In the genomic region with DNA sequence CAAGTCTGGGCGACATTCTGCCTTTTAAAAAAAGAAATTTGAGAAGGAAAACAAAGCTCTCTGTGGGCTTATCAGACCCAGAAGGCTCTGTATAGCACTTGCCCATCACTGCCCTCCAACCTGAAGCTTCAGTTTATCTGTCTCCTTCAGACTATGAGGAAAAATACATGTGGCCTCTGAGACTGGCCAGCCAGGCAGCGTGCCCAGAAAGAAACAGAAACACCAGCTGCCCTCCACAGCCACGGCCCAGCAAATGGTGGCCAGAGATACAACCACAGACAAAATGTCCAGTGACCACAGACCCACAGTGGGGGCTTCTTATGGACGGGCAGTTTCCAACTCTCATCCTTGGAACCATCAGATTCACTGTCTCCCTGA, we compare ENCODE assay signal across 10 mouse cellular contexts. TPM values are rescaled to one million over a fixed set of nuclear protein-coding genes. Genes with fewer than 3 reads are reported as not detected.
A peak's percentile ranks its signal among the peaks of the same experiment; 100 is the strongest.
DNase-seq lines count a peak whose midpoint lies in the region; ATAC-seq and TF ChIP-seq lines count a peak whose summit lies in the region.
"Had no signal": no experiment of that assay in that cellular context is flagged by ENCODE, and none has a peak within 500 bp of the region (broad histone marks: within the 10 kb centered on the region; RNA-seq: fewer than 3 reads in every experiment).

No protein-coding gene starts in this region.

- peaks cover 19% of the 10 kb centered on the region; the same call in 1 of the 2 replicates for H3K4me1 ChIP-seq in kidney, adult 2 months (ENCODE audit: control insufficient read depth, insufficient read depth, low read length)
- peaks cover 14% of the 10 kb centered on the region for H3K4me1 ChIP-seq in kidney, embryonic 16.5 days (ENCODE audit: insufficient read depth, low read length)
- peaks cover 17% of the 10 kb centered on the region for H3K4me1 ChIP-seq in neural tube, embryonic 15.5 days

- DNase-seq in kidney, adult 2 months: no peak
- DNase-seq in MEL-GATA-1-ER (ENCODE audit: extremely low read depth, low read depth): peak; percentile 60
- no peak for DNase-seq in layer of hippocampus, adult 18-20 months (ENCODE audit: low spot score in 2 of 2)
- DNase-seq in thymus, postnatal 4 days: no peak
- DNase-seq: right cerebral cortex, postnatal 4 days had no signal

- no peak overlapping the region for H3K4me2 ChIP-seq in kidney, embryonic 16.5 days (replicated peaks; ENCODE audit: low read depth, low read length)
- no peak overlapping the region for H3K4me2 ChIP-seq in neural tube, embryonic 15.5 days

- no peak overlapping the region for H3K9ac ChIP-seq in kidney, embryonic 16.5 days (replicated peaks; ENCODE audit: low read length)
- H3K9ac ChIP-seq in neural tube, embryonic 15.5 days (replicated peaks): no peak overlapping the region

- H3K36me3 ChIP-seq in kidney, adult 2 months (ENCODE audit: control insufficient read depth, insufficient read depth, low read length): no peaks in the 10 kb centered on the region
- no peaks in the 10 kb centered on the region for H3K36me3 ChIP-seq in kidney, embryonic 16.5 days (ENCODE audit: insufficient read depth, low read length)
- H3K36me3 ChIP-seq in neural tube, embryonic 15.5 days: no peaks in the 10 kb centered on the region

- no peak for TF ChIP-seq POLR2A in kidney, adult 2 months (IDR thresholded peaks at IDR 0.05; ENCODE audit: low read depth, low read length)

- no peaks in the 10 kb centered on the region for H3K9me3 ChIP-seq in kidney, embryonic 16.5 days (ENCODE audit: low read length)
- no peaks in the 10 kb centered on the region for H3K9me3 ChIP-seq in neural tube, embryonic 15.5 days (replicated peaks)

- 71% methylated on average over 4 of the region's 4 CpGs for WGBS in kidney, adult 2 months
- 80% methylated on average over 4 of the region's 4 CpGs for WGBS in kidney, embryonic 16.5 days
- WGBS in neural tube, embryonic 15.5 days: 92% methylated on average over 4 of the region's 4 CpGs

- no peak for ATAC-seq in kidney, embryonic 16.5 days (ENCODE audit: low FRiP score, low TSS enrichment)
- ATAC-seq in erythroid progenitor cell, adult 5-6 weeks (replicated peaks; ENCODE audit: low FRiP score, poor library complexity, severe bottlenecking): 0 out of 2 replicates have a peak, but pooled peaks have one; percentile 37
- peak; percentile 21 for ATAC-seq in megakaryocyte progenitor cell, adult 5-6 weeks (replicated peaks; ENCODE audit: poor library complexity)
- no peak for ATAC-seq in neural tube, embryonic 15.5 days (ENCODE audit: low FRiP score)

- no peaks in the 10 kb centered on the region for H3K27me3 ChIP-seq in kidney, adult 2 months (replicated peaks; ENCODE audit: control insufficient read depth, insufficient read depth, low read length)
- no peaks in the 10 kb centered on the region for H3K27me3 ChIP-seq in kidney, embryonic 16.5 days (ENCODE audit: insufficient read depth, low read length)
- no peaks in the 10 kb centered on the region for H3K27me3 ChIP-seq in neural tube, embryonic 15.5 days (replicated peaks)

- H3K27ac ChIP-seq in kidney, adult 2 months (ENCODE audit: insufficient read depth, low read depth, low read length): peak overlapping the region; percentile 37; the same call in 1 of the 2 replicates
- H3K27ac ChIP-seq in kidney, embryonic 16.5 days (ENCODE audit: low read length): no peak overlapping the region
- no peak overlapping the region for H3K27ac ChIP-seq in neural tube, embryonic 15.5 days (replicated peaks)
- H3K27ac ChIP-seq: heart, adult 2 months had no signal

- no peak for TF ChIP-seq CTCF in kidney, adult 2 months (conservative IDR thresholded peaks at IDR 0.05; ENCODE audit: insufficient read depth, insufficient read length, low read depth, low read length)

- no peak overlapping the region for H3K4me3 ChIP-seq in kidney, adult 2 months (ENCODE audit: insufficient read depth, low read depth, low read length)
- no peak overlapping the region for H3K4me3 ChIP-seq in kidney, embryonic 16.5 days (ENCODE audit: low read length)
- H3K4me3 ChIP-seq in neural tube, embryonic 15.5 days (replicated peaks): no peak overlapping the region
- H3K4me3 ChIP-seq: heart, adult 2 months had no signal

RNA-seq across cellular contexts. Expression of a gene that starts 2.1 kb away (rescaled TPM):
- polyA plus RNA-seq in kidney, adult 2 months (2012; rRNA removed): 59.8 and 60.6 TPM in 2 replicates
- 26.8 and 29.1 TPM in 2 replicates for polyA plus RNA-seq in kidney, embryonic 16.5 days (2015; fragmentation: Nextera tagmentation; extraction: Ambion mirVana)
- total RNA-seq in erythroid progenitor cell, adult 5-6 weeks (2015; ENCODE audit: low replicate concordance): 9.6 and 11.5 TPM in 2 replicates
- total RNA-seq in erythroid progenitor cell, adult 5-6 weeks (2017; ENCODE audit: low replicate concordance): 6.3 and 7.7 TPM in 2 replicates
- 89.7 and 91.0 TPM in 2 replicates for total RNA-seq in megakaryocyte progenitor cell, adult 5-6 weeks (2015)
- total RNA-seq in megakaryocyte progenitor cell, adult 5-6 weeks (2017): 51.7 and 55.4 TPM in 2 replicates
- polyA plus RNA-seq in neural tube, embryonic 15.5 days (2015; fragmentation: Nextera tagmentation; extraction: Ambion mirVana): 38.7 and 43.0 TPM in 2 replicates
- 10 to 100 TPM; 12.9 to 13.8 TPM for total RNA-seq in layer of hippocampus, adult 18-20 months (2021)

Comparison
In these comparisons a context has a peak if more than half of its experiments do, and no peak if none do; other contexts are left out.
1. ATAC-seq: peak in erythroid progenitor cell, adult 5-6 weeks (single experiment) and megakaryocyte progenitor cell, adult 5-6 weeks (single experiment); none in kidney, embryonic 16.5 days (single experiment) and neural tube, embryonic 15.5 days (single experiment).